Mouse (Mus musculus) heart, embryonic 15.5 days (tissue): ENCODE data around the gene Capn7. TPM values are rescaled to one million over a fixed set of nuclear protein-coding genes. Genes with fewer than 3 reads are reported as not detected.
A peak's percentile ranks its signal among the peaks of the same experiment; 100 is the strongest.

Experiments used
- ATAC-seq: fragments of 200-750 bp; cut with Nextera tagmentation; replicated peaks from 2 replicates; pipeline ENCODE4 v1.8.0; 2017; ENCODE audit warnings: low read depth, moderate TSS enrichment; ENCODE audit not compliant: insufficient number of reproducible peaks, insufficient read depth, low FRiP score
- H3K27ac ChIP-seq: fragments of 300-500 bp; sonication (generic); 2 replicates; pipeline ENCODE4 v1.5.1; 2015; ENCODE audit warnings: mild to moderate bottlenecking, inconsistent platforms
- H3K27me3 ChIP-seq: fragments of 300-500 bp; sonication (generic); 2 replicates; pipeline ENCODE4 v1.6.1; 2015; ENCODE audit warnings: inconsistent platforms
- H3K36me3 ChIP-seq: fragments of 300-500 bp; sonication (generic); 2 replicates; pipeline ENCODE4 v1.6.1; 2015; ENCODE audit warnings: mild to moderate bottlenecking, inconsistent platforms
- H3K4me1 ChIP-seq: fragments of 300-500 bp; sonication (generic); replicated peaks from 2 replicates; pipeline ENCODE4 v1.6.1; 2015; ENCODE audit warnings: inconsistent platforms
- H3K4me2 ChIP-seq: fragments of 300-500 bp; sonication (generic); 2 replicates; pipeline ENCODE4 v1.6.1; 2015; ENCODE audit warnings: inconsistent platforms, mild to moderate bottlenecking, moderate library complexity
- H3K4me3 ChIP-seq: fragments of 300-500 bp; sonication (generic); 2 replicates; pipeline ENCODE4 v1.5.1; 2015; ENCODE audit warnings: mild to moderate bottlenecking, inconsistent platforms
- H3K9ac ChIP-seq: fragments of 300-500 bp; sonication (generic); 2 replicates; pipeline ENCODE4 v1.6.1; 2015; ENCODE audit warnings: mild to moderate bottlenecking, inconsistent platforms
- H3K9me3 ChIP-seq: fragments of 300-500 bp; sonication (generic); replicated peaks from 2 replicates; pipeline ENCODE4 v1.6.1; 2016; ENCODE audit warnings: inconsistent platforms
- WGBS: fragments of 180-500 bp; shearing (Covaris S2); methylation state at CpG from one replicate; pipeline ENCODE4 v1.1.7; 2015; ENCODE audit warnings: mixed read lengths; 5-methylcytosine and 5-hydroxymethylcytosine counted together
- polyA plus RNA-seq: library from polyadenylated mRNA; unstranded; fragments of >200 nt; fragmentation: Nextera tagmentation; extraction: Ambion mirVana; gene quantifications from 2 replicates; pipeline ENCODE4 v1.2.1, GENCODE M21; 2015

Capn7 gene
- polyA plus RNA-seq, 1 experiment from 2014 or later, result 35.0 TPM

GRCm38 (mm10) chr14:31326770-31327169, 9.7 kb upstream of the Capn7 start:
- 71% methylated on average over 7 of the region's 7 CpGs for WGBS
- no peak overlapping the region for H3K4me3 ChIP-seq

GRCm38 (mm10) chr14:31327196-31327595, 9.2 kb upstream of the Capn7 start:
- H3K9me3 ChIP-seq, result no peaks in the 10 kb centered on the region
- H3K4me3 ChIP-seq, result no peak overlapping the region
- peaks cover 11% of the 10 kb centered on the region; the same call in 1 of the 2 replicates for H3K4me1 ChIP-seq
- H3K27me3 ChIP-seq, result peaks cover 8% of the 10 kb centered on the region; the same call in 1 of the 2 replicates
- ATAC-seq, result no peak
- WGBS, result 83% methylated on average over 1 of the region's 1 CpGs
- no peaks in the 10 kb centered on the region for H3K36me3 ChIP-seq
- no peak overlapping the region for H3K9ac ChIP-seq
- no peak overlapping the region for H3K4me2 ChIP-seq
- no peak overlapping the region for H3K27ac ChIP-seq

More at GRCm38 (mm10) chr14:31326770-31327169, 9.7 kb upstream of the Capn7 start:
- ATAC-seq, result no peak
- Histone ChIP-seq H3K9me3 (no peaks in the 10 kb centered on the region), H3K4me1 (peaks cover 11% of the 10 kb centered on the region; the same call in 1 of the 2 replicates), H3K9ac (no peak overlapping the region), H3K36me3 (no peaks in the 10 kb centered on the region), H3K4me2 (no peak overlapping the region), H3K27me3 (peaks cover 8% of the 10 kb centered on the region; the same call in 1 of the 2 replicates), H3K27ac (no peak overlapping the region)

- Histone ChIP-seq H3K9ac (no peak overlapping the region), H3K4me3 (no peak overlapping the region), H3K9me3 (no peaks in the 10 kb centered on the region), H3K27ac (no peak overlapping the region), H3K4me1 (peaks cover 11% of the 10 kb centered on the region; the same call in 1 of the 2 replicates), H3K27me3 (peaks cover 8% of the 10 kb centered on the region; the same call in 1 of the 2 replicates), H3K4me2 (no peak overlapping the region), H3K36me3 (no peaks in the 10 kb centered on the region)
- no peak for ATAC-seq
- 53% methylated on average over 4 of the region's 4 CpGs for WGBS
These were observed 8.8 kb upstream of the Capn7 start for GRCm38 (mm10) chr14:31327681-31328080.

GRCm38 (mm10) chr14:31329741-31330140, 6.7 kb upstream of the Capn7 start:
- ATAC-seq, result no peak
- Histone ChIP-seq H3K9me3 (no peaks in the 10 kb centered on the region), H3K4me3 (no peak overlapping the region), H3K9ac (no peak overlapping the region), H3K4me2 (no peak overlapping the region), H3K27me3 (peaks cover 8% of the 10 kb centered on the region; the same call in 1 of the 2 replicates), H3K36me3 (no peaks in the 10 kb centered on the region), H3K4me1 (peaks cover 3% of the 10 kb centered on the region; the same call in 1 of the 2 replicates), H3K27ac (no peak overlapping the region)
- WGBS, result 40% methylated on average over 2 of the region's 2 CpGs

- no peak overlapping the region for H3K4me3 ChIP-seq
- H3K27ac ChIP-seq, result no peak overlapping the region
- WGBS, result 77% methylated on average over 4 of the region's 4 CpGs
- no peak for ATAC-seq
- peaks cover 8% of the 10 kb centered on the region; the same call in 1 of the 2 replicates for H3K27me3 ChIP-seq
- H3K4me1 ChIP-seq, result peaks cover 3% of the 10 kb centered on the region
- no peak overlapping the region for H3K4me2 ChIP-seq
- H3K9ac ChIP-seq, result no peak overlapping the region
- no peaks in the 10 kb centered on the region for H3K9me3 ChIP-seq
- no peaks in the 10 kb centered on the region for H3K36me3 ChIP-seq
These were observed 5.5 kb upstream of the Capn7 start for GRCm38 (mm10) chr14:31330957-31331356.

GRCm38 (mm10) chr14:31335765-31336164, 673 bp upstream of the Capn7 start:
- Histone ChIP-seq H3K4me1 (peaks cover 14% of the 10 kb centered on the region), H3K4me2 (peak overlapping the region; percentile 73), H3K4me3 (peak overlapping the region; percentile 81), H3K9ac (0 out of 2 replicates have a peak overlapping the region, but pooled peaks have one; percentile 36), H3K27ac (peak overlapping the region; percentile 64), H3K27me3 (peaks cover 4% of the 10 kb centered on the region; the same call in 1 of the 2 replicates), H3K9me3 (no peaks in the 10 kb centered on the region), H3K36me3 (peaks cover 4% of the 10 kb centered on the region)
- ATAC-seq, result no peak
- 45% methylated on average over 3 of the region's 3 CpGs for WGBS

- no peak for ATAC-seq
- WGBS, result 23% methylated on average over 7 of the region's 7 CpGs
- H3K4me2 ChIP-seq, result peak overlapping the region; percentile 73
- peak overlapping the region; percentile 98 for H3K27ac ChIP-seq
- peak overlapping the region; percentile 93 for H3K9ac ChIP-seq
- H3K36me3 ChIP-seq, result peaks cover 9% of the 10 kb centered on the region
- H3K4me3 ChIP-seq, result peak overlapping the region; percentile 81
- no peaks in the 10 kb centered on the region for H3K9me3 ChIP-seq
- peaks cover 16% of the 10 kb centered on the region for H3K4me1 ChIP-seq
- no peaks in the 10 kb centered on the region for H3K27me3 ChIP-seq
These were observed 968 bp downstream of the Capn7 start for GRCm38 (mm10) chr14:31337406-31337805.

GRCm38 (mm10) chr14:31337947-31338346, 1.5 kb downstream of the Capn7 start:
- H3K27me3 ChIP-seq, result no peaks in the 10 kb centered on the region
- H3K9ac ChIP-seq, result peak overlapping the region; percentile 93; the same call in 1 of the 2 replicates
- H3K4me2 ChIP-seq, result peak overlapping the region; percentile 73
- H3K4me3 ChIP-seq, result peak overlapping the region; percentile 81
- H3K36me3 ChIP-seq, result peaks cover 9% of the 10 kb centered on the region
- 0 out of 2 replicates have a peak overlapping the region, but pooled peaks have one; percentile 98 for H3K27ac ChIP-seq
- ATAC-seq, result no peak
- no peaks in the 10 kb centered on the region for H3K9me3 ChIP-seq
- peaks cover 16% of the 10 kb centered on the region for H3K4me1 ChIP-seq

- no peaks in the 10 kb centered on the region for H3K9me3 ChIP-seq
- H3K9ac ChIP-seq, result no peak overlapping the region
- H3K36me3 ChIP-seq, result peaks cover 29% of the 10 kb centered on the region
- 43% methylated on average over 8 of the region's 8 CpGs for WGBS
- peaks cover 14% of the 10 kb centered on the region for H3K4me1 ChIP-seq
- H3K4me3 ChIP-seq, result 0 out of 2 replicates have a peak overlapping the region, but pooled peaks have one; percentile 1
- no peaks in the 10 kb centered on the region for H3K27me3 ChIP-seq
- peak overlapping the region; percentile 78 for H3K27ac ChIP-seq
- 0 out of 2 replicates have a peak, but pooled peaks have one; percentile 50 for ATAC-seq
- peak overlapping the region; percentile 15 for H3K4me2 ChIP-seq
These were observed 6.8 kb downstream of the Capn7 start for GRCm38 (mm10) chr14:31343241-31343640.

- no peak overlapping the region for H3K27ac ChIP-seq
- peaks cover 7% of the 10 kb centered on the region; the same call in 1 of the 2 replicates for H3K4me1 ChIP-seq
- no peaks in the 10 kb centered on the region for H3K27me3 ChIP-seq
- H3K4me2 ChIP-seq, result no peak overlapping the region
- WGBS, result 72% methylated on average over 1 of the region's 1 CpGs
- no peak overlapping the region for H3K4me3 ChIP-seq
- no peak overlapping the region for H3K9ac ChIP-seq
- no peaks in the 10 kb centered on the region for H3K9me3 ChIP-seq
- H3K36me3 ChIP-seq, result peaks cover 46% of the 10 kb centered on the region
- no peak for ATAC-seq
These were observed 8.9 kb downstream of the Capn7 start for GRCm38 (mm10) chr14:31345367-31345766.

- no peaks in the 10 kb centered on the region for H3K9me3 ChIP-seq
- H3K4me1 ChIP-seq, result no peaks in the 10 kb centered on the region
- no peak overlapping the region for H3K27ac ChIP-seq
- no peaks in the 10 kb centered on the region for H3K27me3 ChIP-seq
- H3K4me2 ChIP-seq, result no peak overlapping the region
- no peak for ATAC-seq
- H3K36me3 ChIP-seq, result peaks cover 72% of the 10 kb centered on the region
- 81% methylated on average over 2 of the region's 2 CpGs for WGBS
- no peak overlapping the region for H3K9ac ChIP-seq
- H3K4me3 ChIP-seq, result no peak overlapping the region
These were observed 25.8 kb downstream of the Capn7 start for GRCm38 (mm10) chr14:31362236-31362635.

GRCm38 (mm10) chr14:31364589-31364988, 28.2 kb downstream of the Capn7 start:
- Histone ChIP-seq H3K4me2 (no peak overlapping the region), H3K27ac (no peak overlapping the region), H3K9me3 (no peaks in the 10 kb centered on the region), H3K36me3 (peaks cover 77% of the 10 kb centered on the region), H3K4me3 (no peak overlapping the region), H3K9ac (no peak overlapping the region), H3K27me3 (no peaks in the 10 kb centered on the region), H3K4me1 (no peaks in the 10 kb centered on the region)
- ATAC-seq, result no peak
- 90% methylated on average over 4 of the region's 4 CpGs for WGBS
